Mouse (Mus musculus): ENCODE results near the gene Gm45618. TPM values are rescaled to one million over a fixed set of nuclear protein-coding genes. Genes with fewer than 3 reads are reported as not detected.

Gene Gm45618
- total and polyA plus RNA-seq, 2 experiments from 2014 or later: not detected

- H3K27me3 ChIP-seq (ENCODE audit: control insufficient read depth, insufficient read depth, low read length): peaks cover 14% of the 10 kb centered on the region
- peaks cover 51% of the 10 kb centered on the region for H3K4me1 ChIP-seq (ENCODE audit: control insufficient read depth, insufficient read depth)
- TF ChIP-seq CTCF (IDR thresholded peaks at IDR 0.05; ENCODE audit: low read depth) (no peak), EP300 (IDR thresholded peaks at IDR 0.05; ENCODE audit: low read depth) (no peak)
- DNase-seq (ENCODE audit: low spot score) (no peak), ATAC-seq (ENCODE audit: insufficient read depth, low read depth) (no peak)
- peak overlapping the region; percentile 78 for H3K4me2 ChIP-seq (ENCODE audit: low read depth, low read length)
- 41% methylated on average over 1 of the region's 1 CpGs for WGBS
- H3K9ac ChIP-seq (replicated peaks; ENCODE audit: low read depth, low read length): 0 out of 2 replicates have a peak overlapping the region, but pooled peaks have one; percentile 16
- H3K9me3 ChIP-seq (replicated peaks; ENCODE audit: control insufficient read depth, low read length): no peaks in the 10 kb centered on the region
- peak overlapping the region; percentile 12; the same call in 1 of the 2 replicates for H3K4me3 ChIP-seq (ENCODE audit: low read depth, low read length)
- peaks cover 6% of the 10 kb centered on the region for H3K36me3 ChIP-seq (replicated peaks; ENCODE audit: control insufficient read depth, insufficient read depth, low read length)
- H3K27ac ChIP-seq (ENCODE audit: low read depth): no peak overlapping the region
Measured at GRCm38 (mm10) chr7:142092991-142093390, 27.5 kb downstream of the Gm45618 start.

- Histone ChIP-seq H3K4me1 (ENCODE audit: control insufficient read depth, insufficient read depth) (peaks cover 51% of the 10 kb centered on the region), H3K27me3 (ENCODE audit: control insufficient read depth, insufficient read depth, low read length) (peaks cover 10% of the 10 kb centered on the region), H3K4me2 (ENCODE audit: low read depth, low read length) (no peak overlapping the region), H3K9me3 (replicated peaks; ENCODE audit: control insufficient read depth, low read length) (no peaks in the 10 kb centered on the region), H3K9ac (replicated peaks; ENCODE audit: low read depth, low read length) (no peak overlapping the region), H3K27ac (ENCODE audit: low read depth) (no peak overlapping the region), H3K36me3 (replicated peaks; ENCODE audit: control insufficient read depth, insufficient read depth, low read length) (peaks cover 15% of the 10 kb centered on the region), H3K4me3 (ENCODE audit: low read depth, low read length) (no peak overlapping the region)
- 16% methylated on average over 4 of the region's 4 CpGs for WGBS
- no peak for TF ChIP-seq CTCF (IDR thresholded peaks at IDR 0.05; ENCODE audit: low read depth)
- no peak for TF ChIP-seq EP300 (IDR thresholded peaks at IDR 0.05; ENCODE audit: low read depth)
- DNase-seq (ENCODE audit: low spot score): no peak
- no peak for ATAC-seq (ENCODE audit: insufficient read depth, low read depth)
Measured at GRCm38 (mm10) chr7:142091848-142092247, 28.7 kb downstream of the Gm45618 start.

GRCm38 (mm10) chr7:142089648-142090447, 30.7 kb downstream of the Gm45618 start:
- no peak for ATAC-seq (ENCODE audit: insufficient read depth, low read depth)
- no peak overlapping the region for H3K9ac ChIP-seq (replicated peaks; ENCODE audit: low read depth, low read length)
- H3K4me3 ChIP-seq (ENCODE audit: low read depth, low read length): no peak overlapping the region
- no peak for DNase-seq (ENCODE audit: low spot score)
- no peak overlapping the region for H3K27ac ChIP-seq (ENCODE audit: low read depth)
- TF ChIP-seq EP300 (IDR thresholded peaks at IDR 0.05; ENCODE audit: low read depth) (no peak), CTCF (IDR thresholded peaks at IDR 0.05; ENCODE audit: low read depth) (no peak)
- H3K9me3 ChIP-seq (replicated peaks; ENCODE audit: control insufficient read depth, low read length): no peaks in the 10 kb centered on the region
- no peaks in the 10 kb centered on the region for H3K27me3 ChIP-seq (ENCODE audit: control insufficient read depth, insufficient read depth, low read length)
- H3K4me2 ChIP-seq (ENCODE audit: low read depth, low read length): no peak overlapping the region
- peaks cover 32% of the 10 kb centered on the region for H3K36me3 ChIP-seq (replicated peaks; ENCODE audit: control insufficient read depth, insufficient read depth, low read length)
- peaks cover 56% of the 10 kb centered on the region for H3K4me1 ChIP-seq (ENCODE audit: control insufficient read depth, insufficient read depth)
- 47% methylated on average over 17 of the region's 17 CpGs for WGBS

- H3K4me3 ChIP-seq (ENCODE audit: low read depth, low read length): no peak overlapping the region
- ATAC-seq (ENCODE audit: insufficient read depth, low read depth) (no peak), DNase-seq (ENCODE audit: low spot score) (no peak)
- no peak overlapping the region for H3K4me2 ChIP-seq (ENCODE audit: low read depth, low read length)
- no peak overlapping the region for H3K9ac ChIP-seq (replicated peaks; ENCODE audit: low read depth, low read length)
- peaks cover 61% of the 10 kb centered on the region for H3K4me1 ChIP-seq (ENCODE audit: control insufficient read depth, insufficient read depth)
- no peaks in the 10 kb centered on the region for H3K27me3 ChIP-seq (ENCODE audit: control insufficient read depth, insufficient read depth, low read length)
- peaks cover 32% of the 10 kb centered on the region for H3K36me3 ChIP-seq (replicated peaks; ENCODE audit: control insufficient read depth, insufficient read depth, low read length)
- no peak for TF ChIP-seq CTCF (IDR thresholded peaks at IDR 0.05; ENCODE audit: low read depth)
- TF ChIP-seq EP300 (IDR thresholded peaks at IDR 0.05; ENCODE audit: low read depth): no peak
- no peaks in the 10 kb centered on the region for H3K9me3 ChIP-seq (replicated peaks; ENCODE audit: control insufficient read depth, low read length)
- no peak overlapping the region for H3K27ac ChIP-seq (ENCODE audit: low read depth)
- WGBS: 33% methylated on average over 5 of the region's 5 CpGs
Measured at GRCm38 (mm10) chr7:142088886-142089285, 31.6 kb downstream of the Gm45618 start.

GRCm38 (mm10) chr7:142087069-142087652, 33.4 kb downstream of the Gm45618 start:
- H3K27me3 ChIP-seq (ENCODE audit: control insufficient read depth, insufficient read depth, low read length): no peaks in the 10 kb centered on the region
- H3K36me3 ChIP-seq (replicated peaks; ENCODE audit: control insufficient read depth, insufficient read depth, low read length): peaks cover 45% of the 10 kb centered on the region
- WGBS: 80% methylated on average over 1 of the region's 1 CpGs
- H3K27ac ChIP-seq (ENCODE audit: low read depth): no peak overlapping the region
- ATAC-seq (ENCODE audit: insufficient read depth, low read depth) (no peak), DNase-seq (ENCODE audit: low spot score) (no peak)
- no peak overlapping the region for H3K9ac ChIP-seq (replicated peaks; ENCODE audit: low read depth, low read length)
- H3K4me2 ChIP-seq (ENCODE audit: low read depth, low read length): no peak overlapping the region
- TF ChIP-seq EP300 (IDR thresholded peaks at IDR 0.05; ENCODE audit: low read depth) (no peak), CTCF (IDR thresholded peaks at IDR 0.05; ENCODE audit: low read depth) (no peak)
- H3K4me1 ChIP-seq (ENCODE audit: control insufficient read depth, insufficient read depth): peaks cover 46% of the 10 kb centered on the region
- no peaks in the 10 kb centered on the region for H3K9me3 ChIP-seq (replicated peaks; ENCODE audit: control insufficient read depth, low read length)
- H3K4me3 ChIP-seq (ENCODE audit: low read depth, low read length): no peak overlapping the region

All from heart, postnatal 0 days (tissue).